Mouse (Mus musculus): ENCODE results near the gene Tlx1. TPM values are rescaled to one million over a fixed set of nuclear protein-coding genes. Genes with fewer than 3 reads are reported as not detected.
A peak's percentile ranks its signal among the peaks of the same experiment; 100 is the strongest.

The Tlx1 gene
- polyA plus RNA-seq, 1 experiment = not detected

GRCm38 (mm10) chr19:45156381-45156780 is 5.9 kb downstream of the Tlx1 start:
- DNase-seq (ENCODE audit: extremely low spot score in 1 of 2, low spot score in 1 of 2) = no peak

GRCm38 (mm10) chr19:45158201-45158600 is 7.7 kb downstream of the Tlx1 start:
- no peak for DNase-seq (ENCODE audit: extremely low spot score in 1 of 2, low spot score in 1 of 2)

- DNase-seq (ENCODE audit: extremely low spot score in 1 of 2, low spot score in 1 of 2) = no peak
Measured at GRCm38 (mm10) chr19:45158896-45159295, 8.4 kb downstream of the Tlx1 start.

GRCm38 (mm10) chr19:45159491-45159890 is 9.0 kb downstream of the Tlx1 start:
- no peak for DNase-seq (ENCODE audit: extremely low spot score in 1 of 2, low spot score in 1 of 2)

GRCm38 (mm10) chr19:45159991-45160390 is 9.5 kb downstream of the Tlx1 start:
- DNase-seq (ENCODE audit: extremely low spot score in 1 of 2, low spot score in 1 of 2) = no peak

GRCm38 (mm10) chr19:45160523-45160922 is 10.0 kb downstream of the Tlx1 start:
- DNase-seq (ENCODE audit: extremely low spot score in 1 of 2, low spot score in 1 of 2) = no peak

- DNase-seq (ENCODE audit: extremely low spot score in 1 of 2, low spot score in 1 of 2) = peak; percentile 10 to 78
Measured at GRCm38 (mm10) chr19:45161093-45161492, 10.6 kb downstream of the Tlx1 start.

- DNase-seq (ENCODE audit: extremely low spot score in 1 of 2, low spot score in 1 of 2) = no peak
Measured at GRCm38 (mm10) chr19:45162181-45162580, 11.7 kb downstream of the Tlx1 start.

GRCm38 (mm10) chr19:45162871-45163270 is 12.4 kb downstream of the Tlx1 start:
- no peak for DNase-seq (ENCODE audit: extremely low spot score in 1 of 2, low spot score in 1 of 2)

- DNase-seq (ENCODE audit: extremely low spot score in 1 of 2, low spot score in 1 of 2) = no peak
Measured at GRCm38 (mm10) chr19:45170451-45170850, 20.0 kb downstream of the Tlx1 start.

- no peak for DNase-seq (ENCODE audit: extremely low spot score in 1 of 2, low spot score in 1 of 2)
Measured at GRCm38 (mm10) chr19:45174803-45175202, 24.3 kb downstream of the Tlx1 start.

GRCm38 (mm10) chr19:45176269-45176668 is 25.8 kb downstream of the Tlx1 start:
- DNase-seq (ENCODE audit: extremely low spot score in 1 of 2, low spot score in 1 of 2) = no peak

- peak; percentile 5 to 81 for DNase-seq (ENCODE audit: extremely low spot score in 1 of 2, low spot score in 1 of 2)
Measured at GRCm38 (mm10) chr19:45177004-45177737, 26.7 kb downstream of the Tlx1 start.

- no peak for DNase-seq (ENCODE audit: extremely low spot score in 1 of 2, low spot score in 1 of 2)
Measured at GRCm38 (mm10) chr19:45179451-45179850, 29.0 kb downstream of the Tlx1 start.

- DNase-seq (ENCODE audit: extremely low spot score in 1 of 2, low spot score in 1 of 2) = no peak
Measured at GRCm38 (mm10) chr19:45180447-45180846, 30.0 kb downstream of the Tlx1 start.

GRCm38 (mm10) chr19:45194651-45195050 is 44.2 kb downstream of the Tlx1 start:
- no peak for DNase-seq (ENCODE audit: extremely low spot score in 1 of 2, low spot score in 1 of 2)

- no peak for DNase-seq (ENCODE audit: extremely low spot score in 1 of 2, low spot score in 1 of 2)
Measured at GRCm38 (mm10) chr19:45196967-45197366, 46.5 kb downstream of the Tlx1 start.

GRCm38 (mm10) chr19:45205311-45206105 is 55.0 kb downstream of the Tlx1 start:
- DNase-seq (ENCODE audit: extremely low spot score in 1 of 2, low spot score in 1 of 2) = no peak
